Mouse (Mus musculus) liver, adult 2 months (tissue): ENCODE data around the gene Stpg3.

Source experiments
- CTCF ChIP-seq: fragments of 200-500 bp; IDR thresholded peaks from 2 replicates; pipeline ENCODE4 v1.5.1; 2011; ENCODE audit warnings: low read depth, low read length, control low read depth
- POLR2A ChIP-seq: fragments of 200-500 bp; IDR thresholded peaks from 2 replicates; pipeline ENCODE4 v1.6.1; 2011; ENCODE audit warnings: low read length, control low read depth; ENCODE audit not compliant: insufficient read depth; ENCODE audit errors: extremely low read depth

DNA sequence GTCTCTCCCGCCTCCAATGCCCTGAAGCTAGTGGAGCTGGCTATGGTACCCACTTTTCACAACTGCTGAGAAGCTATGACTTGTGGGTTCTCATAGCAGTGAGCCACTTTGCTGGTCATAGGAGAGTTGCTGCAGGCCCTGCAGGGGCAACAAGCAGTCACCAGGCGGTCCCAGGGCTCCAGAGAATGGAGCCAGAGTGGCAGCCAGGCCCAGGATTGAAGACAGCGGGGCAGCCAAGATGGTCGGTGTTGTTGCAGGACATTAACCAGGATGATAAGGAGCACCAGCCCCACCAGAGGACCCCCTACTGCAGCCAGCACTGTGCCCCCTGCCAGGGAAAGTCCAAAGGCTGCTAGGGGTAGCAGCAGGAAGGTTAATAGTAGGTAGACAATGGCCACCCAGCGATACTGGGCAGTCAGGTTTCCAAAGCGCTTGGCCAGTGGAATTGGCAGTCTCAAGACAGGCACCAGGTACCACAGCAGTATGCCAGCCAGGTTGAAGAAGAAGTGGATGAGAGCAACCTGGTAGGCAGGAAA is 14.6 kb upstream of the Stpg3 start:
- TF ChIP-seq POLR2A = no peak
- TF ChIP-seq CTCF = no peak
